Mouse (Mus musculus): ENCODE measurements at regions not wholly inside any gene's neighbourhood (a gene's known extent, or its start where the extent isn't known, plus 50 kb on each side); places are given as distances from the start of the nearest gene placed in this dataset.

DNA sequence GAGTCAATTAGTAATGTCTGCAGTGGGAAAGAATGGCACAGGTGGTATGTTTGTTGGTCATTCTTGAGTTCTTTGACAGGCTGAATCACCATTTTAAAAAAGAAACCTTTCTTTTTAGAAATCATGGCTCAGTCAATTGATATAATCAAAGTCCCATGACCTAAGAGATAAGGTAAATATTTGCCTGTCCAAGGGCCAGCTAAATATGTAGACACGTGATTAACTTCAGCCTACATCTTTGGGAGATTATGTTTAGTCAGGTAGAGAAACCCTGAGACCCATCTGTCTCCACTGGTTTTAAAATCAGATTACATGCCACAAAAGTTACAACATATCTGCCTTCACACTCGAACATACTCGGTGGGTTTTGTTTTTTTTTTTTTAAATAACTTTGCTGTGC is 128.6 kb upstream of the Kazn start:
- TF ChIP-seq ZC3H11A (IDR thresholded peaks at IDR 0.05; ENCODE audit: low read depth, low read length) = no peak
- no peak for TF ChIP-seq E2F4 (IDR thresholded peaks at IDR 0.05; ENCODE audit: insufficient replicate concordance, low read depth, low read length)
- TF ChIP-seq CTCF (conservative IDR thresholded peaks at IDR 0.05 in 1 of 2, IDR thresholded peaks at IDR 0.05 in 1 of 2; ENCODE audit: low read depth in 2 of 2, low read length in 2 of 2) = no peak
- TF ChIP-seq POLR2A (IDR thresholded peaks at IDR 0.05; ENCODE audit: low read depth, low read length) = no peak
- no peak for TF ChIP-seq MAFK (IDR thresholded peaks at IDR 0.05; ENCODE audit: insufficient replicate concordance, low read length)
- no peak for TF ChIP-seq HCFC1 (IDR thresholded peaks at IDR 0.05; ENCODE audit: low read depth, low read length)
- TF ChIP-seq NRF1 (IDR thresholded peaks at IDR 0.05; ENCODE audit: low read depth, low read length) = no peak
- no peak for TF ChIP-seq RAD21 (IDR thresholded peaks at IDR 0.05; ENCODE audit: low read depth, low read length)
- no peak for TF ChIP-seq RCOR1 (conservative IDR thresholded peaks at IDR 0.05; ENCODE audit: low read depth, low read length)
- TF ChIP-seq TCF12 (IDR thresholded peaks at IDR 0.05; ENCODE audit: low read depth, low read length) = no peak
- TF ChIP-seq MEF2A (IDR thresholded peaks at IDR 0.05; ENCODE audit: borderline replicate concordance, low read depth, low read length) = no peak

Data from CH12.LX (cell line).